Mouse (Mus musculus) neural tube, embryonic 11.5 days (tissue): ENCODE results near the gene Nek7. TPM values are rescaled to one million over a fixed set of nuclear protein-coding genes. Genes with fewer than 3 reads are reported as not detected.

Experiments used
- ATAC-seq: fragments of 200-750 bp; cut with Nextera tagmentation; 2 replicates; pipeline ENCODE4 v1.8.0; 2017; ENCODE audit warnings: moderate number of reproducible peaks, mild to moderate bottlenecking, moderate TSS enrichment, moderate library complexity; ENCODE audit not compliant: insufficient read depth, low FRiP score, low TSS enrichment
- DNase-seq: peaks from one replicate; pipeline ENCODE4 v3.0.0-alpha.2; 2015; ENCODE audit warnings: low spot score
- H3K27ac ChIP-seq: fragments of 300-500 bp; sonication (generic); 2 replicates; pipeline ENCODE4 v1.5.1; 2014; ENCODE audit warnings: low read depth, mild to moderate bottlenecking, low read length
- H3K27me3 ChIP-seq: fragments of 300-500 bp; sonication (generic); 2 replicates; pipeline ENCODE4 v1.6.1; 2014; ENCODE audit warnings: mild to moderate bottlenecking, low read length, mixed read lengths; ENCODE audit not compliant: control insufficient read depth, insufficient read depth
- H3K36me3 ChIP-seq: fragments of 300-500 bp; sonication (generic); 2 replicates; pipeline ENCODE4 v1.6.1; 2014; ENCODE audit warnings: mild to moderate bottlenecking, low read length, moderate library complexity, mixed read lengths; ENCODE audit not compliant: control insufficient read depth, insufficient read depth
- H3K4me1 ChIP-seq: fragments of 300-500 bp; sonication (generic); 2 replicates; pipeline ENCODE4 v1.6.1; 2014; ENCODE audit warnings: low read length, mixed read lengths; ENCODE audit not compliant: control insufficient read depth, insufficient read depth
- H3K4me2 ChIP-seq: fragments of 300-500 bp; sonication (generic); 2 replicates; pipeline ENCODE4 v1.6.1; 2014; ENCODE audit warnings: low read depth, mild to moderate bottlenecking, moderate library complexity
- H3K4me3 ChIP-seq: fragments of 300-500 bp; sonication (generic); 2 replicates; pipeline ENCODE4 v1.5.1; 2014; ENCODE audit warnings: low read depth, low read length
- H3K9ac ChIP-seq: fragments of 300-500 bp; sonication (generic); 2 replicates; pipeline ENCODE4 v1.6.1; 2014; ENCODE audit warnings: mild to moderate bottlenecking, low read length
- H3K9me3 ChIP-seq: fragments of 300-500 bp; sonication (generic); 2 replicates; pipeline ENCODE4 v1.6.1; 2016; ENCODE audit warnings: low read length; ENCODE audit not compliant: control insufficient read depth
- WGBS: fragments of 180-500 bp; shearing (Covaris S2); extraction: QIAGEN DNeasy Blood & Tissue Kit; methylation state at CpG from one replicate; pipeline ENCODE4 v1.1.7; 2014; 5-methylcytosine and 5-hydroxymethylcytosine counted together
- polyA plus RNA-seq: library from polyadenylated mRNA; unstranded; fragments of >200 nt; fragmentation: Nextera tagmentation; extraction: Ambion mirVana; gene quantifications from 2 replicates; pipeline ENCODE4 v1.2.1, GENCODE M21; 2014

The Nek7 gene
- polyA plus RNA-seq, 1 experiment from 2014 or later, result 23.4 TPM

GRCm38 (mm10) chr1:138615388-138615787 lies 4.6 kb downstream of the Nek7 start:
- 84% methylated on average over 3 of the region's 3 CpGs for WGBS
- Histone ChIP-seq H3K9ac (no peak overlapping the region), H3K4me1 (no peaks in the 10 kb centered on the region), H3K4me3 (no peak overlapping the region), H3K4me2 (no peak overlapping the region), H3K27ac (no peak overlapping the region), H3K27me3 (no peaks in the 10 kb centered on the region), H3K36me3 (no peaks in the 10 kb centered on the region), H3K9me3 (no peaks in the 10 kb centered on the region)
- no peak for DNase-seq
- ATAC-seq, result no peak

- WGBS, result 75% methylated on average over 6 of the region's 6 CpGs
- Histone ChIP-seq H3K9ac (no peak overlapping the region), H3K4me2 (no peak overlapping the region), H3K4me1 (no peaks in the 10 kb centered on the region), H3K9me3 (no peaks in the 10 kb centered on the region), H3K27me3 (no peaks in the 10 kb centered on the region), H3K27ac (no peak overlapping the region), H3K36me3 (no peaks in the 10 kb centered on the region), H3K4me3 (no peak overlapping the region)
- DNase-seq (no peak), ATAC-seq (no peak)
Observed at GRCm38 (mm10) chr1:138614552-138615287, 5.2 kb downstream of the Nek7 start.

GRCm38 (mm10) chr1:138612177-138612576 lies 7.8 kb downstream of the Nek7 start:
- Histone ChIP-seq H3K27me3 (no peaks in the 10 kb centered on the region), H3K27ac (no peak overlapping the region), H3K4me1 (no peaks in the 10 kb centered on the region), H3K4me2 (no peak overlapping the region), H3K9me3 (no peaks in the 10 kb centered on the region), H3K36me3 (no peaks in the 10 kb centered on the region), H3K9ac (no peak overlapping the region), H3K4me3 (no peak overlapping the region)
- ATAC-seq (no peak), DNase-seq (no peak)
- WGBS, result 74% methylated on average over 1 of the region's 1 CpGs

- Histone ChIP-seq H3K4me2 (no peak overlapping the region), H3K4me3 (no peak overlapping the region), H3K4me1 (no peaks in the 10 kb centered on the region), H3K27me3 (no peaks in the 10 kb centered on the region), H3K36me3 (no peaks in the 10 kb centered on the region), H3K9ac (no peak overlapping the region), H3K9me3 (no peaks in the 10 kb centered on the region), H3K27ac (no peak overlapping the region)
- WGBS, result 92% methylated on average over 12 of the region's 12 CpGs
- DNase-seq (no peak), ATAC-seq (no peak)
Observed at GRCm38 (mm10) chr1:138609176-138609575, 10.8 kb downstream of the Nek7 start.

- Histone ChIP-seq H3K9me3 (no peaks in the 10 kb centered on the region), H3K4me1 (no peaks in the 10 kb centered on the region), H3K27me3 (no peaks in the 10 kb centered on the region), H3K27ac (no peak overlapping the region), H3K9ac (no peak overlapping the region), H3K4me3 (no peak overlapping the region), H3K36me3 (no peaks in the 10 kb centered on the region), H3K4me2 (no peak overlapping the region)
- ATAC-seq (no peak), DNase-seq (no peak)
- WGBS, result 93% methylated on average over 7 of the region's 7 CpGs
Observed at GRCm38 (mm10) chr1:138608336-138608735, 11.6 kb downstream of the Nek7 start.

- no peak overlapping the region for H3K4me2 ChIP-seq
- H3K9ac ChIP-seq, result no peak overlapping the region
- ATAC-seq (no peak), DNase-seq (no peak)
- no peaks in the 10 kb centered on the region for H3K4me1 ChIP-seq
- no peaks in the 10 kb centered on the region for H3K9me3 ChIP-seq
- no peaks in the 10 kb centered on the region for H3K27me3 ChIP-seq
- 90% methylated on average over 7 of the region's 7 CpGs for WGBS
- no peaks in the 10 kb centered on the region for H3K36me3 ChIP-seq
- no peak overlapping the region for H3K4me3 ChIP-seq
- H3K27ac ChIP-seq, result no peak overlapping the region
Observed at GRCm38 (mm10) chr1:138607862-138608261, 12.1 kb downstream of the Nek7 start.

- DNase-seq (no peak), ATAC-seq (no peak)
- no peaks in the 10 kb centered on the region for H3K9me3 ChIP-seq
- H3K27ac ChIP-seq, result no peak overlapping the region
- H3K4me3 ChIP-seq, result no peak overlapping the region
- H3K36me3 ChIP-seq, result no peaks in the 10 kb centered on the region
- H3K4me1 ChIP-seq, result no peaks in the 10 kb centered on the region
- no peak overlapping the region for H3K4me2 ChIP-seq
- 75% methylated on average over 8 of the region's 8 CpGs for WGBS
- H3K9ac ChIP-seq, result no peak overlapping the region
- H3K27me3 ChIP-seq, result no peaks in the 10 kb centered on the region
Observed at GRCm38 (mm10) chr1:138606771-138607170, 13.2 kb downstream of the Nek7 start.

GRCm38 (mm10) chr1:138604736-138605135 lies 15.2 kb downstream of the Nek7 start:
- no peak for DNase-seq
- Histone ChIP-seq H3K4me2 (no peak overlapping the region), H3K36me3 (no peaks in the 10 kb centered on the region), H3K27me3 (no peaks in the 10 kb centered on the region), H3K9ac (no peak overlapping the region), H3K4me3 (no peak overlapping the region), H3K27ac (no peak overlapping the region), H3K9me3 (no peaks in the 10 kb centered on the region), H3K4me1 (no peaks in the 10 kb centered on the region)
- no peak for ATAC-seq
- 95% methylated on average over 2 of the region's 2 CpGs for WGBS

- Histone ChIP-seq H3K27me3 (no peaks in the 10 kb centered on the region), H3K36me3 (no peaks in the 10 kb centered on the region), H3K4me3 (no peak overlapping the region), H3K9ac (no peak overlapping the region), H3K9me3 (no peaks in the 10 kb centered on the region), H3K4me2 (no peak overlapping the region), H3K4me1 (no peaks in the 10 kb centered on the region), H3K27ac (no peak overlapping the region)
- DNase-seq, result no peak
- no peak for ATAC-seq
- WGBS, result 99% methylated on average over 4 of the region's 4 CpGs
Observed at GRCm38 (mm10) chr1:138603974-138604373, 16.0 kb downstream of the Nek7 start.
